Mouse (Mus musculus): ENCODE measurements around the gene Catip. TPM values are rescaled to one million over a fixed set of nuclear protein-coding genes. Genes with fewer than 3 reads are reported as not detected.
A peak's percentile ranks its signal among the peaks of the same experiment; 100 is the strongest.
"Not testable (repeated sequence)": the region's sequence is repeated elsewhere in the genome, so short reads cannot be mapped to it uniquely, and the experiment has no call there.

The Catip gene
- polyA plus RNA-seq, 1 experiment from 2014 or later: 0.62 TPM

GRCm38 (mm10) chr1:74335033-74335432 is 26.9 kb upstream of the Catip start:
- 64% methylated on average over 4 of the region's 4 CpGs for WGBS
- no peak for ATAC-seq
- H3K9ac ChIP-seq (replicated peaks): no peak overlapping the region
- H3K4me1 ChIP-seq (replicated peaks): peaks cover 41% of the 10 kb centered on the region
- H3K9me3 ChIP-seq: no peaks in the 10 kb centered on the region
- H3K4me2 ChIP-seq (replicated peaks): no peak overlapping the region
- H3K36me3 ChIP-seq: no peaks in the 10 kb centered on the region
- no peaks in the 10 kb centered on the region for H3K27me3 ChIP-seq
- no peak overlapping the region for H3K27ac ChIP-seq
- no peak overlapping the region for H3K4me3 ChIP-seq (replicated peaks)

- Histone ChIP-seq H3K9me3 (no peaks in the 10 kb centered on the region), H3K27ac (no peak overlapping the region), H3K27me3 (no peaks in the 10 kb centered on the region), H3K9ac (replicated peaks) (no peak overlapping the region), H3K4me3 (replicated peaks) (no peak overlapping the region), H3K4me1 (replicated peaks) (peaks cover 37% of the 10 kb centered on the region), H3K4me2 (replicated peaks) (no peak overlapping the region), H3K36me3 (no peaks in the 10 kb centered on the region)
- WGBS: 73% methylated on average over 6 of the region's 6 CpGs
- no peak for ATAC-seq
Measured at GRCm38 (mm10) chr1:74335436-74336170, 26.3 kb upstream of the Catip start.

- peaks cover 31% of the 10 kb centered on the region for H3K4me1 ChIP-seq (replicated peaks)
- no peak overlapping the region for H3K4me3 ChIP-seq (replicated peaks)
- H3K27me3 ChIP-seq: no peaks in the 10 kb centered on the region
- WGBS: 84% methylated on average over 3 of the region's 3 CpGs
- no peaks in the 10 kb centered on the region for H3K36me3 ChIP-seq
- no peaks in the 10 kb centered on the region for H3K9me3 ChIP-seq
- H3K27ac ChIP-seq: no peak overlapping the region
- H3K9ac ChIP-seq (replicated peaks): no peak overlapping the region
- no peak for ATAC-seq
- no peak overlapping the region for H3K4me2 ChIP-seq (replicated peaks)
Measured at GRCm38 (mm10) chr1:74337241-74337771, 24.6 kb upstream of the Catip start.

GRCm38 (mm10) chr1:74338013-74338412 is 23.9 kb upstream of the Catip start:
- H3K9ac ChIP-seq (replicated peaks): no peak overlapping the region
- H3K27me3 ChIP-seq: no peaks in the 10 kb centered on the region
- no peak overlapping the region for H3K4me3 ChIP-seq (replicated peaks)
- H3K9me3 ChIP-seq: no peaks in the 10 kb centered on the region
- no peak overlapping the region for H3K4me2 ChIP-seq (replicated peaks)
- no peak overlapping the region for H3K27ac ChIP-seq
- ATAC-seq: peak; percentile 28; the same call in 1 of the 2 replicates
- peaks cover 31% of the 10 kb centered on the region for H3K4me1 ChIP-seq (replicated peaks)
- H3K36me3 ChIP-seq: no peaks in the 10 kb centered on the region
- 89% methylated on average over 5 of the region's 5 CpGs for WGBS

- Histone ChIP-seq H3K4me1 (replicated peaks) (peaks cover 29% of the 10 kb centered on the region), H3K9me3 (no peaks in the 10 kb centered on the region), H3K4me2 (replicated peaks) (no peak overlapping the region), H3K27ac (no peak overlapping the region), H3K9ac (replicated peaks) (no peak overlapping the region), H3K36me3 (no peaks in the 10 kb centered on the region), H3K4me3 (replicated peaks) (no peak overlapping the region), H3K27me3 (no peaks in the 10 kb centered on the region)
- WGBS: 79% methylated on average over 3 of the region's 4 CpGs
- no peak for ATAC-seq
Measured at GRCm38 (mm10) chr1:74338626-74339025, 23.3 kb upstream of the Catip start.

GRCm38 (mm10) chr1:74339917-74340316 is 22.0 kb upstream of the Catip start:
- H3K4me3 ChIP-seq (replicated peaks): no peak overlapping the region
- no peaks in the 10 kb centered on the region for H3K27me3 ChIP-seq
- no peaks in the 10 kb centered on the region for H3K36me3 ChIP-seq
- H3K4me2 ChIP-seq (replicated peaks): no peak overlapping the region
- no peak for ATAC-seq
- WGBS: 91% methylated on average over 9 of the region's 9 CpGs
- no peaks in the 10 kb centered on the region for H3K9me3 ChIP-seq
- H3K27ac ChIP-seq: no peak overlapping the region
- no peak overlapping the region for H3K9ac ChIP-seq (replicated peaks)
- H3K4me1 ChIP-seq (replicated peaks): peaks cover 24% of the 10 kb centered on the region

GRCm38 (mm10) chr1:74340361-74340764 is 21.5 kb upstream of the Catip start:
- H3K4me1 ChIP-seq (replicated peaks): peaks cover 19% of the 10 kb centered on the region
- H3K9me3 ChIP-seq: no peaks in the 10 kb centered on the region
- H3K27ac ChIP-seq: no peak overlapping the region
- no peak for ATAC-seq
- WGBS: 92% methylated on average over 6 of the region's 6 CpGs
- no peaks in the 10 kb centered on the region for H3K36me3 ChIP-seq
- H3K4me3 ChIP-seq (replicated peaks): no peak overlapping the region
- H3K9ac ChIP-seq (replicated peaks): no peak overlapping the region
- no peak overlapping the region for H3K4me2 ChIP-seq (replicated peaks)
- no peaks in the 10 kb centered on the region for H3K27me3 ChIP-seq

GRCm38 (mm10) chr1:74340992-74341391 is 20.9 kb upstream of the Catip start:
- H3K9me3 ChIP-seq; H3K27ac ChIP-seq; ATAC-seq; H3K36me3 ChIP-seq; H3K9ac ChIP-seq (replicated peaks); H3K27me3 ChIP-seq; H3K4me3 ChIP-seq (replicated peaks); H3K4me2 ChIP-seq (replicated peaks): not testable (repeated sequence)
- 95% methylated on average over 4 of the region's 4 CpGs for WGBS
- peaks cover 15% of the 10 kb centered on the region for H3K4me1 ChIP-seq (replicated peaks)

GRCm38 (mm10) chr1:74341898-74342297 is 20.0 kb upstream of the Catip start:
- no peaks in the 10 kb centered on the region for H3K36me3 ChIP-seq
- no peaks in the 10 kb centered on the region for H3K9me3 ChIP-seq
- 95% methylated on average over 7 of the region's 7 CpGs for WGBS
- H3K4me3 ChIP-seq (replicated peaks): no peak overlapping the region
- H3K4me2 ChIP-seq (replicated peaks): no peak overlapping the region
- H3K4me1 ChIP-seq (replicated peaks): peaks cover 15% of the 10 kb centered on the region
- no peaks in the 10 kb centered on the region for H3K27me3 ChIP-seq
- H3K27ac ChIP-seq: no peak overlapping the region
- H3K9ac ChIP-seq (replicated peaks): no peak overlapping the region
- no peak for ATAC-seq

GRCm38 (mm10) chr1:74342308-74342707 is 19.6 kb upstream of the Catip start:
- Histone ChIP-seq H3K36me3 (peaks cover 1% of the 10 kb centered on the region), H3K9ac (replicated peaks) (no peak overlapping the region), H3K4me2 (replicated peaks) (no peak overlapping the region), H3K4me1 (replicated peaks) (peaks cover 15% of the 10 kb centered on the region), H3K4me3 (replicated peaks) (no peak overlapping the region), H3K9me3 (no peaks in the 10 kb centered on the region), H3K27me3 (no peaks in the 10 kb centered on the region), H3K27ac (no peak overlapping the region)
- no peak for ATAC-seq
- 93% methylated on average over 1 of the region's 1 CpGs for WGBS

- Histone ChIP-seq H3K9ac (replicated peaks) (no peak overlapping the region), H3K4me2 (replicated peaks) (no peak overlapping the region), H3K27me3 (no peaks in the 10 kb centered on the region), H3K27ac (no peak overlapping the region), H3K4me3 (replicated peaks) (no peak overlapping the region), H3K9me3 (no peaks in the 10 kb centered on the region), H3K36me3 (peaks cover 5% of the 10 kb centered on the region), H3K4me1 (replicated peaks) (peaks cover 15% of the 10 kb centered on the region)
- WGBS: 68% methylated on average over 5 of the region's 5 CpGs
- ATAC-seq: 0 out of 2 replicates have a peak, but pooled peaks have one; percentile 10
Measured at GRCm38 (mm10) chr1:74343161-74343560, 18.7 kb upstream of the Catip start.

GRCm38 (mm10) chr1:74344163-74344916 is 17.6 kb upstream of the Catip start:
- no peaks in the 10 kb centered on the region for H3K9me3 ChIP-seq
- ATAC-seq: no peak; the same call in 1 of the 2 replicates
- H3K27me3 ChIP-seq: no peaks in the 10 kb centered on the region
- WGBS: 79% methylated on average over 11 of the region's 11 CpGs
- peaks cover 13% of the 10 kb centered on the region for H3K36me3 ChIP-seq
- peaks cover 11% of the 10 kb centered on the region for H3K4me1 ChIP-seq (replicated peaks)
- no peak overlapping the region for H3K4me2 ChIP-seq (replicated peaks)
- no peak overlapping the region for H3K27ac ChIP-seq
- H3K4me3 ChIP-seq (replicated peaks): no peak overlapping the region
- no peak overlapping the region for H3K9ac ChIP-seq (replicated peaks)

Measured in midbrain, embryonic 13.5 days (tissue).